Mouse (Mus musculus): ENCODE measurements at regions not wholly inside any gene's neighbourhood (a gene's known extent, or its start where the extent isn't known, plus 50 kb on each side); places are given as distances from the start of the nearest gene placed in this dataset.

DNA sequence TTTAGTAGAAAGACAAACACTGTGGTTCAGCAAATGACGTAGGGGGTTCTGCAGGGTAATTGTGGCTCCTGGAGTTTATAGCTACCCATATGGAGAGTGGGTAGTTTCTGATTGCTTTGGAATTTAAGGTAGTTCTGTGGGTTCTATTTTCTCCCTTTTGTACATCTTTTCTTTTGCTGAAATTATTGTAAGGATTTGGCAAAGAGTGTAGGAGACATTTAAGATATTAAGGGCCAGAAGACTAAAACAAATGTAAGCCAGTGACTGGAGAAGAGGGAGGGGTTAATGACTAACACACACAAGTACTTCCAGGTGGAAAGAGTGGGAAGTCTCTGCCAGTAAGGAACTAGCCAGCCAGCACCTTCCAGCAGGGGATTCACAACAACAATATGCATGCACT lies 318.9 kb upstream of the Sox9 start:
- no peaks in the 10 kb centered on the region for H3K27me3 ChIP-seq (ENCODE audit: low read depth, poor library complexity, severe bottlenecking)
- H3K36me3 ChIP-seq, result no peaks in the 10 kb centered on the region
- no peaks in the 10 kb centered on the region for H3K9me3 ChIP-seq (replicated peaks)
- 0 out of 2 replicates have a peak, but pooled peaks cover 5% of the 10 kb centered on the region for H3K4me1 ChIP-seq
- WGBS, result 86% methylated on average over 1 of the region's 1 CpGs
- DNase-seq (ENCODE audit: low spot score), result no peak
- H3K4me3 ChIP-seq, result no peak overlapping the region
- no peak overlapping the region for H3K27ac ChIP-seq (replicated peaks)

DNA sequence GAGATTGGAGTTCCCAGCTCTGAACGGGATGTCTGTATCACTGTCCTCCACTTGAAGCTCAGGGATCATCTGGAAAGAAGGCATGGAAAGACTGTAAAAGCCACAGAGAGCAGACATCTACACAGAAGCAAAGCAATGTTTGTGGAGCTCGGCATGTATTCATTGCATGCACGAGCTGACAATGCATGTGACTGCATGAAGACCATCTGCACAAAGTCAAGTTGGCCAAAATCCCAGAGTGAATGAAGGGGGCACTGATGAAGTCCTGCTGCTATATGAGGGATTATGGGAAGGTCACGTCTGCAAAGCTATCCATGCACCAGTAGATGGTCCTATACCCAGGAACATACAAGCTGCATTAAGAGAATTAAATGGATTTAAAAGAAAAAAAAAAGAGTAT lies 317.6 kb upstream of the Sox9 start:
- Histone ChIP-seq H3K27ac (replicated peaks) (no peak overlapping the region), H3K4me1 (0 out of 2 replicates have a peak, but pooled peaks cover 5% of the 10 kb centered on the region), H3K27me3 (ENCODE audit: low read depth, poor library complexity, severe bottlenecking) (no peaks in the 10 kb centered on the region), H3K36me3 (no peaks in the 10 kb centered on the region), H3K9me3 (replicated peaks) (no peaks in the 10 kb centered on the region), H3K4me3 (no peak overlapping the region)
- DNase-seq (ENCODE audit: low spot score), result no peak
- WGBS, result 89% methylated on average over 4 of the region's 4 CpGs

GRCm38 (mm10) chr11:112470336-112470735 lies 311.7 kb upstream of the Sox9 start:
- Histone ChIP-seq H3K9me3 (replicated peaks) (no peaks in the 10 kb centered on the region), H3K27me3 (ENCODE audit: low read depth, poor library complexity, severe bottlenecking) (no peaks in the 10 kb centered on the region), H3K4me3 (no peak overlapping the region), H3K4me1 (0 out of 2 replicates have a peak, but pooled peaks cover 5% of the 10 kb centered on the region), H3K27ac (replicated peaks) (no peak overlapping the region), H3K36me3 (no peaks in the 10 kb centered on the region)
- WGBS, result 80% methylated on average over 3 of the region's 3 CpGs
- no peak for DNase-seq (ENCODE audit: low spot score)

GRCm38 (mm10) chr11:112473237-112473636 lies 308.8 kb upstream of the Sox9 start:
- no peaks in the 10 kb centered on the region for H3K27me3 ChIP-seq (ENCODE audit: low read depth, poor library complexity, severe bottlenecking)
- 0 out of 2 replicates have a peak, but pooled peaks cover 6% of the 10 kb centered on the region for H3K4me1 ChIP-seq
- 94% methylated on average over 7 of the region's 7 CpGs for WGBS
- H3K4me3 ChIP-seq, result no peak overlapping the region
- no peaks in the 10 kb centered on the region for H3K36me3 ChIP-seq
- H3K27ac ChIP-seq (replicated peaks), result no peak overlapping the region
- no peak for DNase-seq (ENCODE audit: low spot score)
- H3K9me3 ChIP-seq (replicated peaks), result no peaks in the 10 kb centered on the region

GRCm38 (mm10) chr11:112473681-112474080 lies 308.3 kb upstream of the Sox9 start:
- Histone ChIP-seq H3K4me3 (no peak overlapping the region), H3K9me3 (replicated peaks) (no peaks in the 10 kb centered on the region), H3K27ac (replicated peaks) (no peak overlapping the region), H3K27me3 (ENCODE audit: low read depth, poor library complexity, severe bottlenecking) (no peaks in the 10 kb centered on the region), H3K4me1 (0 out of 2 replicates have a peak, but pooled peaks cover 6% of the 10 kb centered on the region), H3K36me3 (no peaks in the 10 kb centered on the region)
- 92% methylated on average over 6 of the region's 6 CpGs for WGBS
- DNase-seq (ENCODE audit: low spot score), result no peak

GRCm38 (mm10) chr11:112480360-112480759 lies 301.7 kb upstream of the Sox9 start:
- Histone ChIP-seq H3K36me3 (no peaks in the 10 kb centered on the region), H3K27me3 (ENCODE audit: low read depth, poor library complexity, severe bottlenecking) (no peaks in the 10 kb centered on the region), H3K4me1 (peaks cover 11% of the 10 kb centered on the region; the same call in 1 of the 2 replicates), H3K4me3 (no peak overlapping the region), H3K9me3 (replicated peaks) (no peaks in the 10 kb centered on the region), H3K27ac (replicated peaks) (no peak overlapping the region)
- no peak for DNase-seq (ENCODE audit: low spot score)
- 82% methylated on average over 11 of the region's 11 CpGs for WGBS

DNA sequence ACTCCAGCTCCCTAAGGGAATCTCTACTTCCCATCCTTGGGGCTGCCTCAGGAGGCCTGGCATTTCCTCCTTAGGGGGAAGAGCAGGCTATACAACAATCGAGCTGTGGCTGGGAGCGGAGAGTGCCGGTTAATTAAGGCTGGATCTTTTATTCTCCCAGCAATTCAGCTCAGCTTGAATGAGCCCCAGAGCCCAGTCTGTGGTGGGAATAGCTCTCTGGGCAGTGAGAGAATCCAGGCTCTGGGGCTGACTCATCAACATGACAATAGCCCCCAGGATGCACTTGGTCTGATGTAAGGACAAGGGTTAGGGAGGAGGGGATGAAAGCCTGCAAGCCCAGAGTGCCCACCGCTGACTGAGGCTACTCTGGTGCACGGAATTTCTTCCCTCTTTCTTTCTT lies 280.2 kb upstream of the Sox9 start:
- WGBS, result 1% methylated on average over 5 of the region's 5 CpGs

GRCm38 (mm10) chr11:112519076-112519475 lies 262.9 kb upstream of the Sox9 start:
- H3K27me3 ChIP-seq (ENCODE audit: low read depth, poor library complexity, severe bottlenecking), result no peaks in the 10 kb centered on the region
- peaks cover 12% of the 10 kb centered on the region for H3K4me1 ChIP-seq
- DNase-seq (ENCODE audit: low spot score), result no peak
- 76% methylated on average over 8 of the region's 8 CpGs for WGBS
- H3K36me3 ChIP-seq, result no peaks in the 10 kb centered on the region
- no peak overlapping the region for H3K27ac ChIP-seq (replicated peaks)
- no peak overlapping the region for H3K4me3 ChIP-seq
- no peaks in the 10 kb centered on the region for H3K9me3 ChIP-seq (replicated peaks)

More for the DNA sequence above, 280.2 kb upstream of the Sox9 start:
- Histone ChIP-seq H3K4me3 (no peak overlapping the region), H3K27ac (replicated peaks) (peak overlapping the region; percentile 85), H3K36me3 (no peaks in the 10 kb centered on the region), H3K9me3 (replicated peaks) (no peaks in the 10 kb centered on the region), H3K27me3 (ENCODE audit: low read depth, poor library complexity, severe bottlenecking) (no peaks in the 10 kb centered on the region), H3K4me1 (peaks cover 36% of the 10 kb centered on the region)
- peak; percentile 84 for DNase-seq (ENCODE audit: low spot score)

DNA sequence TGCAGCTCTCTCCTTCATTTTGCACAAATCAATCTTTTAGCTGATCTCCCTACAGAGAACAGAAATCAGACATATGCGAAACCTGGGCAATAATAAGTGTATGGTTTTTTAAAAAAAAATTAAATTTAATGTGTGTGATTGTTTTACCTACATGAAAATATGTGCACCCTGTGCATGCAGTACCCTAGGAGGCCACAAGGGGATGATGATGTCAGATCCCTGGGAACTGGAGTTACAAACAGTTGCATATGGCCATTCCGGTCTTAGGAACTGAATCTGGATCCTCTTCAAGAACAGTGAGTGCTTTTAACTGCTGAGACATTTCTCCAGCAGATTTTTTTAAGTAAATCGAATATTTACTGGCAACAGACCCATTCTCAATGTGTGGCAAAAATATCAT lies 257.0 kb upstream of the Sox9 start:
- Histone ChIP-seq H3K27me3 (ENCODE audit: low read depth, poor library complexity, severe bottlenecking) (no peaks in the 10 kb centered on the region), H3K36me3 (no peaks in the 10 kb centered on the region), H3K4me3 (no peak overlapping the region), H3K27ac (replicated peaks) (no peak overlapping the region), H3K9me3 (replicated peaks) (0 out of 2 replicates have a peak, but pooled peaks cover 4% of the 10 kb centered on the region), H3K4me1 (peaks cover 8% of the 10 kb centered on the region)
- 91% methylated on average over 3 of the region's 3 CpGs for WGBS
- DNase-seq (ENCODE audit: low spot score), result no peak

DNA sequence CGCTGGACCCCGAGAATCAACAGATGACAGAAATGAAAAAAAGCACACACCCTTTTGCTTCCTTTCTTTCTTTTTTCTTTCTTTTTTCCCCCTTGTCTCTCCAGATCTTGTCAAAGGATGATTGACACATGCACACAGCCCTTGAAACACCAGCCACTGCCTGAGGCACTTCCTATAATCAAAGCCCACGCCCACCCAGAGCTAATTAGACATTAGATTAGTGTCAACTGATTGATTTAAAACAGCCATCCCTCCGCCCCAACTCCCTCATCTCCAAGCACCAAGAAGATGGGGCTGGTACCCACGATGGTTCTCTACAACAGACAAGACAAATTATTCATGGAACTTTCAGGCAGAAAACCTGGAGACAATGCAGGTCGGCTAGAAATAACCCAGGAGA lies 239.5 kb upstream of the Sox9 start:
- Histone ChIP-seq H3K4me3 (no peak overlapping the region), H3K36me3 (no peaks in the 10 kb centered on the region), H3K27ac (replicated peaks) (peak overlapping the region; percentile 70), H3K4me1 (peaks cover 41% of the 10 kb centered on the region), H3K27me3 (ENCODE audit: low read depth, poor library complexity, severe bottlenecking) (no peaks in the 10 kb centered on the region), H3K9me3 (replicated peaks) (no peaks in the 10 kb centered on the region)
- DNase-seq (ENCODE audit: low spot score), result no peak
- 22% methylated on average over 6 of the region's 6 CpGs for WGBS

DNA sequence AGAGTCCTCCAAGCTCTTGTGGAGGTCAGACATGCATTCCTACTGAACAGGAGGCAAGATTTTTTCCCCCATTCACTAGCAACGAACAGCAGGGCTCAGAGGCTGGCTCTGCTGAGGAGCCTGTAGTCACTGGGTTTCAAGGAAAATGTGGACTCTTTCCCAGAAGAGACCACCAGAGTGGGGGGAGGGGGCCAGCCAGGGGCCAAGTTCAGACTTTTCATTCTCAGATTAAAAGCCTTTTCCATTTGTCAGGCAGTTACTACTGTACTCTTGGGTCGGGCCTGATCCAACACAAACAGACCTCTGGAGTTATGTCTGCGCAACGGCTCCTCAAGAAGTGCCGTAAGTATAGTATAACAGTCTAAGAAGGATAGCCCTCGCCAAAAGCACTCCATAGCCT lies 238.6 kb upstream of the Sox9 start:
- H3K27me3 ChIP-seq (ENCODE audit: low read depth, poor library complexity, severe bottlenecking), result no peaks in the 10 kb centered on the region
- H3K4me1 ChIP-seq, result peaks cover 41% of the 10 kb centered on the region
- WGBS, result 80% methylated on average over 6 of the region's 6 CpGs
- no peak for DNase-seq (ENCODE audit: low spot score)
- H3K9me3 ChIP-seq (replicated peaks), result no peaks in the 10 kb centered on the region
- no peaks in the 10 kb centered on the region for H3K36me3 ChIP-seq
- no peak overlapping the region for H3K4me3 ChIP-seq
- peak overlapping the region; percentile 70 for H3K27ac ChIP-seq (replicated peaks)

DNA sequence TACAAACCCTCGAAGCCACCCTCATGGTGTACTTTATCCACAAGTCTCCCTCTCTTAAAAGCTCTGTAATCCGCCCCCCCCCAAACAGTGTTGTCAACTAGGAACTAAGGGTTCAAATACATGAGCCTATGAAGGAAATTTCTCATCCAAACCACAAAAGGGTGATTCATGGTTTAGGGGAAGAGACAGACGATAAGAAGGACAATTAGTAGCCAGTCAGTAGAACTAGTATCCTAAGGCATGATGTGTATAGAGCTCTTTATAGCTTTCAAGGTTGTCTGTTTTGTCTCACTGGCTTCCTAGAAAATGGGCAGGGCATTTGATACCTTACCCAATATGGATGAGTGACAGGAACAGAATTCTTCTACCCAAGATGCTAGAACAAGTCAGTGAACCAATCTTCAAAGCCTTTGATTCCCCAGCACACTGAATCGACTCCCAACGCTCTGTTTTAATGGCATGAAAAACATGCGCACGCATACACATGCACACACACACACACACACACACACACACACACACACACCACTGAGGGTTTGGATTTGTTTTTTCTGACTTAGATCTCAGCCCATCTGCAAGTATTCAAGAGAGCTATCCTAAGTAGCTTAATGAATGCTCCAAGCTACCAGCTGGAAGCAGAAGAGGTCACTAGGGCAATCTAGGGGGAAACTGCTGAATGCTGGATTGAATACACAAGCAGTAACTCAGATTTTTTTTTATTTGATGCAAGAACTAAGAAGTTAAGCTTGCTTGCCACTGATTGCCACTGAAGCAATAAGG lies 236.6 kb upstream of the Sox9 start:
- DNase-seq (ENCODE audit: low spot score), result peak; percentile 46

GRCm38 (mm10) chr11:112546162-112546561 lies 235.9 kb upstream of the Sox9 start:
- peaks cover 41% of the 10 kb centered on the region for H3K4me1 ChIP-seq
- no peaks in the 10 kb centered on the region for H3K9me3 ChIP-seq (replicated peaks)
- DNase-seq (ENCODE audit: low spot score), result no peak
- no peaks in the 10 kb centered on the region for H3K36me3 ChIP-seq
- H3K27ac ChIP-seq (replicated peaks), result peak overlapping the region; percentile 46
- H3K27me3 ChIP-seq (ENCODE audit: low read depth, poor library complexity, severe bottlenecking), result no peaks in the 10 kb centered on the region
- WGBS, result 76% methylated on average over 5 of the region's 5 CpGs
- no peak overlapping the region for H3K4me3 ChIP-seq

More for the DNA sequence above, 236.6 kb upstream of the Sox9 start:
- Histone ChIP-seq H3K4me3 (no peak overlapping the region), H3K27ac (replicated peaks) (peak overlapping the region; percentile 46), H3K9me3 (replicated peaks) (no peaks in the 10 kb centered on the region), H3K27me3 (ENCODE audit: low read depth, poor library complexity, severe bottlenecking) (no peaks in the 10 kb centered on the region), H3K4me1 (peaks cover 41% of the 10 kb centered on the region), H3K36me3 (no peaks in the 10 kb centered on the region)
- 71% methylated on average over 7 of the region's 7 CpGs for WGBS

Data from midbrain, embryonic 10.5 days (tissue).